Mouse (Mus musculus) v-Abl transformed pro-B cells (cell line): ENCODE measurements around the gene Tceal8.
"Not testable (repeated sequence)": the region's sequence is repeated elsewhere in the genome, so short reads cannot be mapped to it uniquely, and the experiment has no call there.

ENCODE experiments used
- in situ Hi-C, 2 experiments: fragments of 400-800 bp; cut with MboI; formaldehyde crosslinking; loops; one replicate each; pipeline ENCODE4 v1.15.1; 2025; ENCODE audit not compliant: unreplicated experiment in 2 of 2

The Tceal8 gene

DNA sequence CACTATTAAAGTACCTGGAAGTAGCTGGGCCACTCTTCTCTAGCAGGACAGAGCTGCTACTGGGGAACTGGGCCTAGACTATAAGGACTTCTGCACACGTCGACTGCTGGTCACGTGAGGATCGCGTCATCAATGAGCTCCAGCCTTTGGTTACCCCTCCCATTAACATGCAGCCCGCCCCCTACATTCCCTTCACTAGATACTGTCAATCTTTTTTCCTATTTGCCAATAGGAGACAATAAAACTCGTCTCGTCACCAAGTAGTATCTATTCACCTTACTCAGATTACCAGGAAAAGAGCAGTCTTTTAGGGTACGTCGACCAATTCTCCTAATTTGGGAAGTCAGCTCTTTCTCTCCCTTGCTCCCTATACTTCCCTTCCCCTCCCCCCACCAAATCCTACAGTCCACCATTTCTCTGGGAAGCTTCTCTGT lies at the start of gene Tceal8:
Gene Tceal8, minus strand, starts transcription at position 225 of the 434 bp plus-strand sequence.
- in situ Hi-C loops: no loop called here

DNA sequence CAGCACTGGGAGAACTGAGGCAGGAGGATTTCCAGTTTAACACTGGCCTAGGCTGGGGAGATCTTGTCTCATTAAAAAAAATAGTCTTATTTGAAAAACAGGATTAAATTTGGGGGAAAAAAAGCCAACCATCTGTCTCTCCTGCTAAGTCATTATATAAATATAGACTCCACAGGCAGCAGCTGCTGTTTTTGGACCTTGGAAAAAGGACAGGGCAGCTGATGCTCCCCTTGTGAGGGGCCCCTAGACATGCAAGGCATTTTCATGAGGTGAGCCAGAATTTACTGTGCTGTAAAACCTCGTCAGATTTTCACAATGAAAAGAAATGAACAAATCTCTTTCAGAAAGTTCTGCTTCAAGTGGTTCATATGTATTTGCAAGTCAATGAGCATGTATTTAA lies 44.2 kb upstream of the Tceal8 start:
- in situ Hi-C loops: no loop called here

DNA sequence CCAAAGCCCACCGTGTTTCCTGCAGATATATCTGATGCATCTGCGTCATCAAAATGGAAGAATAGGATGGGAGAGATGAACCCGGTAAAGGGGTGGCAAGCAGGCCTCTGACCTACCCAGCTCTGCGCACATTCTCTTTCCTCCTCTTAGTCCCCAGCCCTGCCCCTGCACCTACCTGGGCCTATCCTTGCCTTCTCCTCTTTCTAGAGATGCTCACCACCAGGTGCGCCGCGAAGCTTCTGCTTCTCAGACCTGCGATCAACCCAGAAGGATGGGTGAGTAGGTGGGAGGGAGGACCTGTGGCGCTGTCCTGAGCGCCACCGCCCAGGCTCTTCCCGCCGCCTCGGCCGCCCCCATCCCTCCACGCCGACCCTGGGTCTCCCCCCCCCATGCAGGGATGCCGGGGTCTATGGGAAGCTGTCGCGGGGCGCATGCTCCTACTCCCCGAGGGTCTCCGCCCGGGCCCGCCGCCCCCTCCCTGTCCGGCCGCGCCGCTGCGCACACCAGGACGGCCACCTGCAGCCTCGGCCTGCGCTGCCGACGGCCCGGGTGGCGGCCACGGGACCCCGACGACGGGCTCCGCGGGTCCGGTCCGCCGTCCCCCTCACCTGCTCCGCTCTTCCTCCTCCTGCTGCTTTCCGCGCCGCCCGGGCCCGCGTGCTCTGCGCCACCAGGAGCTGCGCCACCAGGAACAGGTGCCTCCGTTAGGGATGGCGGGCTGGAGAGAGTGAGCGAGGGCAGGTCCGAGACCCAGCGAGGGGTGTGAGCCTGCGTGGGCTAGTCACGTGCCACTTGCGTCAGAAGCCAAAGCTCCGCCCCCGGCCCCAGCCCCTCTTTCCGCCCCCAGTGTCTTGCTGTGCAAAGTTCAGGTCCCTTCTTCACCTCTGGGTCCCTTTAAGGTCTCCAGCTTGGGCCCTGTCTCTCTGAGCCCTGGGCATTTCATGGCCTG lies 42.9 kb upstream of the Tceal8 start, which contains the start of the genes Tceal7 and Bex1:
Gene Tceal7, plus strand, starts transcription at position 51 of the 949 bp plus-strand sequence.
Gene Bex1, minus strand, starts transcription at position 785 of the 949 bp plus-strand sequence.
- in situ Hi-C loops: not testable (repeated sequence)

DNA sequence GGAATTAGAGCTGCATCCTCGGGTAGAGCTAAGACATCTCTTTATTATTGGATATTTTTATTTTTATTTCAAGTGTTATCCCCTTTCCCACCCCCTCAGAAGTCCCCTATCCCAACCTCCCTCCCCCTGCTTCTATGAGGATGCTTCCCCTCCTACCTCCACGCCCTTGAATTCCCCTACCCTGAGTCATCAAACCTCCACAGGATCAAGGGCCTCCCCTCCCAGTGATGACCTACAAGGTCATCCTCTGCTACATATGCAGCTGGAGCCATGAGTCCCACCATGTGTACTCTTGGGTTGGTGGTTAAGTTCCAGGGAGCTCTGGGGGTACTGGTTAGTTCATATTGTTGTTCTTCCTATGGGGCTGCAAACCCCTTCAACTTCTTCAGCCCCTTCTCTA lies 41.3 kb upstream of the Tceal8 start:
- in situ Hi-C loops: no loop called here

DNA sequence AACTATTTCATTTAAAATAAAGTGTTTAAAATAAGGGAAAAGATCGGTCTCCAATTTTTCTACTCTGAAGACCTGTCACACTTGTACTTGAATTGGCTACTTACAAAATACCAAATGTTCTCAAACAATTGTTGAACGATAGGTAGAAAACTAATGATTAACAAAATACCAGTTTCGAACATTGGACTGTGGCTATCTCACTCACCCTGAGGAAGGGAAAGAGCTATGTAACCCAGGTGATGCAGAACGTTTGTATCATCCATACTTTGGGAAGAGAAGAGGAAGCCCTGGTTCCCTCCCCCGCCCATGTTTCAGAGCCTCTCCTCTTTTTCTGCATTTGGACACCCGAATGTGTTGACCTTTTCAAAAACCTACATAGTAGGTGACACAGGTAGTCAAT lies 32.3 kb upstream of the Tceal8 start:
- in situ Hi-C loops: no loop called here

DNA sequence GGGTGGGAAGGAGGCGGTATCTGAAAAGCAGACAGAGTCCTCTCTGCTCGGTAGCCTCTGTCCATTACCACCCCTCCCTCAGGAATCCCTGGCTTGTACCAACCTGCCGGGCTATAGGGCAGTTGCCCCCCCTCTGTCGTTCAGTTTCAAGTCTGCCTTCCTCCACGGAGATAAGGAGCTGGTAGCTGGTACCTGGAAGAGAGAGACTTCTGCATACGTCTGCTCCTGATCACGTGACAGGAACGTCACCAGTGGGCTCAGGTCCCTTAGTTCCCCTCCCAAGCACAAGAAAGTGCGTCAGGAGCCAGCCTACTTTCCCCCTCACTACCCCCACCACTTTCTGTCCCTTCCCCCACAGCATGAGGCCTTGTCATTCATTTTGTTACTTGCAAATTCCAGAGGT lies 31.5 kb upstream of the Tceal8 start, which contains the start of gene Tceal5:
Gene Tceal5, minus strand, starts transcription at position 213 of the 403 bp plus-strand sequence.
- in situ Hi-C loops: no loop called here

DNA sequence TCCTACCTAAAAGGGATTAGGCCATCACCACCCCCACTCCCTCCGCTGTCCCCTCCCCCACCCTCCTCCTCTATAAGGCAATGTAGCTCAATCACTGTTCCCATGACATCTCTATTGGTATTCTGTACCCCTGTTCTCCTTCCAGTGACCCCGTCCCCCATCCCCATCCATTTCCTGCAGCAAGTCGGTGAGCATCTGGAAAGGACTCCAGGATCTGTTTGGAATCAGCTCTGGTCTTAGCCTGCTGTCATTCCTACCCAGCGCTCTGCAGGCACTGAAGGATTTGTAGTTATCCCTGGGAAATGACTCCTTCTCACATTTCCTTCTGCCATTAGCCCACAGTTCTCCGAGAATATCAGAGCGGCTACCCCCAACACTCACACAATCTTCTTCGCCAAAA lies 31.1 kb upstream of the Tceal8 start:
- in situ Hi-C loops: no loop called here

DNA sequence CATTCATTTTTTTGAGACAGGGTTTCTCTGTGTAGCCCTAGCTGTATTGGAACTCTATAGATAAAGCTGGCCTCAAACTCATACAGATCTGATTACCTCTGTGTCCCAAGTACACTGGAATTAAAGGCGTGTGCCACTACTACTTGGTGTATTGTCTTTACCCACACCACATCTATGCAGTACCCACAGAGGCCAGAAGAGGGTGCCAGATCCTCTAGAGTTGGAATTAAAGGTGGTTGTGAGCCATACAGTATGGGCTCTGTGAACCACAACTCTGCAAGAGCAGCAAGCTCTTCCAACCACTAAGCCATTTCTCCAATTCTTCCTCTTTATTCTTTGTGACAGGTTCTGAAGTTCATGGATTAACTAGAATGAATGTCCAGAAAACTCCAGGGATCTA lies 24.7 kb upstream of the Tceal8 start:
- in situ Hi-C loops: no loop called here

DNA sequence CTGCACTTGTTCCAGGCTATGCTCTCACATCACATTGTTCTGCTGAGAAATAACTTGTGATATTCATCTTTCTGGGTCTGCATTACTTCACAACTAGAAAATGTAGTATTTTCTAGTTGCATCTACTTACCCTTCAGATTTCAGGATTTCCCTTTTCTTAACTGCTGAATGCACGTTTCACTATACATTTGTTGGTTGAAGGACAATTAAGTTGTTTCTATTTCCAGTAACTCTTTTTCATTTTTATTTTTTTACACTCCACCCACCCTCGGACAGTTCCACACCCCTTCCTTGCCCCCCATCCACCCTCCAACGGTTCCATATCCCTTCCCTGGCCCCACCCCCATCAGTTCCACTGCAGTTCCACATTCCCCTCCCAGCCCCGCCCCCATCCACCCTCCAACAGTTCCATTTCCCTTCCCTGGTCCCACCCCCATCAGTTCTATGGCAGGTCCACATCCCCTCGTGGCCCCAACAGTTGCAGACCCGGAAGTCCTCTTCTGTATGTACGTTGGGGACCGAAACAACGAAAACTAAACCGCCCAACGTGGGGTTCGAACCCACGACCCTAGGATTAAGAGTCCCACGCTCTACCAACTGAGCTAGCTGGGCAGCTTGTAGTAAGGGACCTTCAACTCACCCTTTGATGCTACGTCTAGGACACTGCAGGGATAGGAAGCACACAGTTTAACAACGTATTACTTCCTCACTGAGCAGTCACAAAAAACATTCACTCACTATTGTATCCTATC lies 23.2 kb upstream of the Tceal8 start:
- in situ Hi-C loops: no loop called here

DNA sequence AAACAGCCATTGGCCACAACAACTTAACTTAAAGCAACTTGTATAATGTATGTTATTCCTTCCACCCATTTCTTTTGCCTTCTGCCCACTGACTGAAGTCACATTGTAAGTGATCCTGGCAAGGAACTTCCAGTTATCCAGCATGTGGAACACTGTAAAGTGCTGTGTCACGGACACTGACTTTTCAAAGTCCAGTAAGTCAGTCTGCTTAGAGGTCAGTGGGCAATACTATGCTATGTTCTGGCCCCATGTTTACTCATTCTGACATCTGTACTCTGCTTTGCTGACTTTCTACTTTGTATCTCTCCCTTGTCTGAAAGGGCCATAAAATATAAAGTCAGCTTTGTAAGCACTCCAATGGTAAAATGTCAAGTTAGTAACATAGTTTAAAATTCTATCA lies 11.0 kb upstream of the Tceal8 start:
- in situ Hi-C loops: no loop called here

DNA sequence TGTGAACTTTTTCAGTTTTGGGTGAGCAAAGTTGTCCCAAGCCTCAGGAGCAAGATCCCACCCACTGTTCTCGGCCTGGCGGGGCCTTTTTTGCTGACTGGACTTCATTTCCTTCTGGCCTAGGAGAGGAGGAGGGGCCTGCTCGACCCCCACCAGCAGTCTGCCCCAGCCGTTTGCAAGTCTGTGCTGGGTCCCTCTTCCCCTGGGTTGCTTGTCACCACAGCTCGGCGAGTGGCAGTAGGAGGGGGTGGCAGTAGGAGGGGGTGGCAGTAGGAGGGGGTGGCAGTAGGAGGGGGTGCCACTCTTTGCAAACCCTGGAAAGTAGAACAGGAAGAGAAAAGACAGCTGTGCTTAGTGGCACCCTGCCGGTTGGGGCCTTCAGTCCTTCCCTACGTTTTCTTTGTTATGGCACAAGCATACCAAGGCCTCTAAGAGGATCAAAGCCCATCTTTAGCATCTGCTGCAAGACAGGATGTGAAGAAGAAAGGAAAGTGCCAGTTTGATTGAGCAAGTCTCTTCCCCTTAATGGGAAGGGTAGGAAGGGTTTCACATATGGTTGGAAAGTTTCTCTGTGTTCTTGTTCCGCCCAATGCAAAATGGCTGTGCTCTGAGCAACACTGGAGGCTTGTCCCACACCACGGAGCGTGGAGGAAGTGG lies 8.9 kb upstream of the Tceal8 start:
- in situ Hi-C loops: no loop called here

DNA sequence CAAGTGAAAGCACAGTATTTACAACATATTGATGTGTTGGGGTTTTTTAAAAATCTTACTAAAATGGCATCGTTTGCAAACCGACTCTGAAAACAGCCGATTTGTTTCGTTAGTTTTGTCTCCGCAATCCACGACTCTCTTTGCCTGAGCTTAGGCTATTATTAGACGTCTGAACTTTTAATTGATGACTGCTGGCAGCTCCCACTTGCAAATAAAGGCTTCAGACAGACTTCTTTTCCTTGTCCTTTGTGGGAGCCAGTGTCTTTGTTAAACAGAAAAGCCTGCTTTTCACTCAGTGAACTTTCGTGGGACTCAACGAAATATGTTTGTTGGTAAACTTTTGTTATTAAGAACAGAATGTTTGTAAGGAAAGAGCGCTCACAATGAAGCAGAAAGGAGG lies 644 bp upstream of the Tceal8 start:
- in situ Hi-C loops: no loop called here

DNA sequence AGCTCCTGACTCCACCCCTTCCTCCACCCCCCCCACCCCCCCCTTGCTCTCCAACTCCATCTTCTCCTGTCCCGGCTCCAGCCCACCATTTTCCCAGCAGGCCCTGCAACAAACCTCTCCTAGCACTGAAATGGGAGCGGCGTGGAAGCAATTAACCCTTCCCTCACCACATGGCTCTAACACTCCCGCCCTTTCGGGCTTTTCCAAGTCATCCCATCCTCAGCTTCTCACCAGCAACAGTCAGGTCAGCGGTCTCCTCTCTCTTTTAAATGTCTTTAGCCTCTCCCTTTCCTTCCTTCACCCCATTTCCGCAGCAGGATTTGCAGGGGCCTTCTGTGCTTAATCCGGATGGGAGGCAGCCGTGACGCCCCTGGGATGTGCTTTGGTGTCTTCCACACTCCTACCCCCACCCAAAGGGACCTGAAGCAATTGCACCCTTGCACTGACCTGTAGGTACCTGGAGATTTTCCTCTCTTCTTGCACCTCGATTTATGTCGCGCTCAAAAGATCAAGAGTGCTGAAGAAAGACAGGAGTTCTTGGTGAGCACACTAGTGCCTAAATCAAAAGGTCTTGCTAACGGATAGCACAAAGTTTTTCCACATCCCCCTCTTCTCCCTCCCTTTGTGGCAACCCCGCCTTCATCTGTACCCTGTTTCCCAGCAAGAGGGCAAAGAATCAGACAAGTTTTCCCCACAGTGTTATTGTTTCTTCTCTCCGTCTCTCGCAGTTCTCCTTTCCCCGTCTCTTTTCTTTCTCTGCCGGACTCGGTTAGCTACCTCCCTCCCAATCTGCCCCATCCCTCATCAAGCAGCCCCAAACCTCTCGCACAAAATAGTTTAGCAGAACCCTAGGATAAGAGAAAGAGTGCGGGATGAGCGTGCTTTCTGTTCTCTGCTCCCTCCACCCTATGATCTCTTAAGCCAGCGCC lies 689 bp downstream of the Tceal8 start:
- in situ Hi-C loops: no loop called here

DNA sequence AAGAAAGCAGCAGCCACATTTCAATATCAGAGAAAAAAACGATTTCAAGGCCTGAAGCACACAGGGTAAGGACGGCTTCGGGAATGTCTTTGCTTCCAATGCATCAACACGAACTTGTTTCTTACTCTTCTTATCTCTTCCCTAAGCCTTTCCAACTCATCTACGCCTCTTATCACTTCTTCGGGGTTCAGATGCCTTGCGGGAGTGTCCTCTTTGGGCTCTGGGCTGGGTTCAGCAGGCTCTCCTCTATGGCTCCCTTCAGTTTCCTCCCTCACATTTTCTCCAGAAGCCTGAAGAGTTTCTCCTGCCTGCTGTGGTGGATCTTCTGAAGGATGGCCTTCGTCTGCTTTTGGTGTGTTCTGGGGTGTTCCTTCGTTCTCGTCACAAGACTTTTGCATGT lies 1.5 kb downstream of the Tceal8 start:
- in situ Hi-C loops: no loop called here

DNA sequence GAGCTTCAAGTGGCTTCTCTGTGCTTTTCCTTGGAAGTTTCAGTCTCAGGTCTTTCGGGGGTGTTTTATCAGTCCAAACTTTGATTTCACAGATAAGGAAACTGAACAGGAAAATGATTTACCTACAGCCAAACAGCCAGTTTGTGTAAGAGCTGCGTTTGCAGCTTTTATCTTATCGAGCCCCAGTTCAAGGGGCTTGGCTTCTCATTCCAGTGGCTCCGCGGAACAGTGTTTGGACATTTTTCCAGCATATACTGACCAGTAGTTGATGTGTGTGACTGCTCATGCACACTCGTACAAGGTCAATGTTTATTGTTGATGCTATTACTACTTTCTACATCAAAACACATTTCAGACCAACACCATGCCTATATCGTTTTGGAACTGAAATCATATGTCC lies 27.9 kb downstream of the Tceal8 start:
- in situ Hi-C loops: no loop called here

DNA sequence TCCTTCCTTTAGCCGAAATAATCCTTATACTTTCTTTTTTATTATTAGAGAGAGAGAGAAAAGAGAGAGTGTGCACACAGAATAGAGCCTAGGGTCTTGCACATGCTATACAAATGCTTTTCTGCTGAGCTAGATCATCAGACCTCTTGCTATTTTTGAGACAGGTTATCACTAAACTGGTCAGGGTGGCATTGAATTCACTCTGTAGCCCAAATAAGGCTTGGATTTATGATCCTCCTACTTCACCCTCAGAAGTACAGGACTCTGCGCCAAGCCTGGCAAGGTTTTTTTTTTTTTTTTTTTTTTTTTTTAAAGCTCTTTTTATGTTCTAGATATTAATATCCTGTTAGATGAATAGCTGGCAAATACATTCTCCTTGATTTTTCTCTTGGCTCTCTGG lies 28.4 kb downstream of the Tceal8 start:
- in situ Hi-C loops: no loop called here

DNA sequence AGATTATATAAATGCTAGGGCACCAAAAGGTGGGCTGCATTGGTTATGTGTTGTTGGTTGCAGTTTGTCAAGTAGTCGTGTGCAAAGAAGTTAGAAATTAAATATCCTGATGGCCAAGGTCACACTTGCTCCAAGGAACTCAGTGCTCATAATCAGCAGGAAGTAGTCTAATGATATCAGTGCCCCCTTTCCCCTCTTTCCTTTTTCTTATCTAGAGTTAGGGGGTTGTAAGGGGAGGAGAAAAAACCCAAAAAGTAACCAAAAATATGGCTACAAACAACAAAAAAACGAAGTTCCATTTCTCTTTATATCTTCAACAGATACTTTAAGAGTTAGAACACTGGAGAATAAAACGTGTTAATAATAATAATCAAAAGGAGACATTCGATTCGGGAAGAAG lies 30.8 kb downstream of the Tceal8 start:
- in situ Hi-C loops: no loop called here

DNA sequence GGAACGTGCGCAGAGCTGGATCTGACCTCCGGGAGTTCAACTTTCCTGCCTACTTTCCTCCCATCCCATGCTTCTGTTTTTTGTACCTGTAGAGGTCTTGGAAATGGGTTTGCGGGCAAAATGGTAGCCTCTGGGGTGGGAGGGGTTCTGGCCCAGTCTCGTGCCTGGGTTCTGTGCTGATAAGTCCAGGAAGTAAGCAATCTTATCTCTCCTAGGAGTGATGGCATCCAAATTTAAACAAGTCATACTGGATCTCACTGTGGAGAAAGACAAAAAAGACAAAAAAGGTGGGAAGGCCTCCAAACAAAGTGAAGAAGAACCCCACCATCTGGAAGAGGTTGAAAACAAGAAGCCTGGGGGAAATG lies 32.5 kb downstream of the Tceal8 start:
- in situ Hi-C loops: not testable (repeated sequence)

DNA sequence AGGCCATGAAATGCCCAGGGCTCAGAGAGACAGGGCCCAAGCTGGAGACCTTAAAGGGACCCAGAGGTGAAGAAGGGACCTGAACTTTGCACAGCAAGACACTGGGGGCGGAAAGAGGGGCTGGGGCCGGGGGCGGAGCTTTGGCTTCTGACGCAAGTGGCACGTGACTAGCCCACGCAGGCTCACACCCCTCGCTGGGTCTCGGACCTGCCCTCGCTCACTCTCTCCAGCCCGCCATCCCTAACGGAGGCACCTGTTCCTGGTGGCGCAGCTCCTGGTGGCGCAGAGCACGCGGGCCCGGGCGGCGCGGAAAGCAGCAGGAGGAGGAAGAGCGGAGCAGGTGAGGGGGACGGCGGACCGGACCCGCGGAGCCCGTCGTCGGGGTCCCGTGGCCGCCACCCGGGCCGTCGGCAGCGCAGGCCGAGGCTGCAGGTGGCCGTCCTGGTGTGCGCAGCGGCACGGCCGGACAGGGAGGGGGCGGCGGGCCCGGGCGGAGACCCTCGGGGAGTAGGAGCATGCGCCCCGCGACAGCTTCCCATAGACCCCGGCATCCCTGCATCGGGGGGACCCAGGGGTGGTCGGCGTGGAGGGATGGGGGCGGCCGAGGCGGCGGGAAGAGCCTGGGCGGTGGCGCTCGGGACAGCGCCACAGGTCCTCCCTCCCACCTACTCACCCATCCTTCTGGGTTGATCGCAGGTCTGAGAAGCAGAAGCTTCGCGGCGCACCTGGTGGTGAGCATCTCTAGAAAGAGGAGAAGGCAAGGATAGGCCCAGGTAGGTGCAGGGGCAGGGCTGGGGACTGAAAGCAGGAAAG lies 33.1 kb downstream of the Tceal8 start, which contains the start of gene Bex4:
Gene Bex4, plus strand, starts transcription at position 170 of the 813 bp plus-strand sequence.
- in situ Hi-C loops: not testable (repeated sequence)
